Mouse (Mus musculus): Measurements from ENCODE around the gene Cyth3.

The Cyth3 gene

DNA sequence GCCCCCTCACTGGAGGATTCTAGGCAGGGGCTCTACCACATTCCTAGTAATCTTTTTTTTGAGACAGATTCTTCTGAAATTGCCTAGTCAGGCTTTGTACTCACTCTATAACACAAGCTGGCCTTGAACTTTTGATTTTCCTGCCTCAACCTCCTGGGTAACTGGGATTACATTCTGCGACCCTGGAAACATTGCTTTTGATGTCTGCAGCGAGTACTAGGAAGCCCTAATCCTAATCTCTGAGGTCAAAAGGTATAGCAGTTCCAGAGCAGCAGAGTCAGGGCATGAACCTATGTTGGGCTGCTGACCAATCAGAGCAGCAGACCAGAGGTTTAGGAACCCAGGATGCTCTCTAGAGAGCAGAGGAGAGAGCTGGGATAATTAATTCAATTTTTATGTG lies 6.9 kb upstream of the Cyth3 start:
- DNase-seq (ENCODE audit: low read depth, low spot score), result no peak

DNA sequence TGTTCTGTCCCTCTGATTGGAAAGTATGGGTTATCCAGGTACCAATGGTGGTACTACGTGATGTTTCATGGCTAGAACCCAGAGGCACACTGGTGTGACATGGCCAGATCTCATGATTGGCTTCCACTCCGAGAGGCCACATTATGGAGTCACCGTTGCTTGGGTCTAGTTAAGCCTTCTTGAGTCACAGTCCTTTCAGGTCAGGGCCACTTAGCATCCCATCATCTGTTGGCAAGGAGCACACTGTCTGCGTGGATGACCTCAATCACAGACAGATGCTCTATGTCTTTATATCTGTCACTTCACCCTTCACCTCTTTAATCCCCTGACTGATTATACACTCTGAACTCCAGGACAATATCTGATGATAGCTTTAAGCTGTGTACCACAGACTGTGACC lies 6.1 kb upstream of the Cyth3 start:
- DNase-seq (ENCODE audit: low read depth, low spot score), result no peak

- DNase-seq (ENCODE audit: low read depth, low spot score), result no peak
These were observed 5.5 kb upstream of the Cyth3 start for GRCm38 (mm10) chr5:143616657-143617329.

GRCm38 (mm10) chr5:143617487-143618209 lies 4.6 kb upstream of the Cyth3 start:
- DNase-seq (ENCODE audit: low read depth, low spot score), result peak; percentile 76

DNA sequence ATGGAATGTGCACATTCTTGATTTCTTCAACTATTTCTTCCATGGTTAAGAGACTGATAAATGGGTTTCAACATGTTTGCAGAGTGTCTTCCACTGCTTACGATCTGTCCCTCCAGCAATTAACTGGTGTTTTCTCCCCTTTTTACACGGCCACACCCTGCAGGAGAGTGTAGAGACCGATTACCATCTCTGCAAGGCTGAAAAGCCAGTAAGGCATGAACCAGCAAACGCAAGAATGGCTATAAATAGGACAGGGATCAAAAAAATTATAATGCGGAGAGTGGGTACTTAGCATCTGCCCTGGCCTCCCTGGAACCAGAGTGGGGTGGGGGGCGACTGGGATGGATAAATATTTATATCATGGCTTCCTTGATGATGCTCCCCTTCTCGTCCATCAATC lies 3.7 kb upstream of the Cyth3 start:
- no peak for DNase-seq (ENCODE audit: low read depth, low spot score)

- no peak for DNase-seq (ENCODE audit: low read depth, low spot score)
These were observed 2.1 kb upstream of the Cyth3 start for GRCm38 (mm10) chr5:143620196-143620595.

- DNase-seq (ENCODE audit: low read depth, low spot score), result peak; percentile 74
These were observed 1.3 kb upstream of the Cyth3 start for GRCm38 (mm10) chr5:143620941-143621340.

- DNase-seq (ENCODE audit: low read depth, low spot score), result no peak
These were observed 440 bp downstream of the Cyth3 start for GRCm38 (mm10) chr5:143622623-143623150.

- no peak for DNase-seq (ENCODE audit: low read depth, low spot score)
These were observed 1.4 kb downstream of the Cyth3 start for GRCm38 (mm10) chr5:143623356-143624295.

DNA sequence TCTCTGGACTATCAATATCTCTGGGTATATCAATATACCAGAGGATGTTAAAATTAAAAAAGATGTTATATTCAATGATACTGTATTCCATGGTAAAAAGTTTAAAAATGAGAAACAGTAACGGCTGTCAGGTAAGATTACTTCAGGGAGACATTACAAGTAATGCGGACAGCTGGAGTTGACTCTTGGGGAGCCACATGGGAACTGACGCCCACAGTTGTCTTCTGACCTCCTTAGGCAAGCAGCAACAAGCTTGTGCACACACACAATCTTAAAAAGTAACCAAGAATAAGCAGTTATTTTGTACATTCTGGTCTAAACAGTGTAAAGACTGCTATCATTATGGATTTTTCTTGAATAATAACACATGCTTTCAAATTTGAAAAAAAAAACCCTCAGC lies 2.2 kb downstream of the Cyth3 start:
- DNase-seq (ENCODE audit: low read depth, low spot score), result no peak

DNA sequence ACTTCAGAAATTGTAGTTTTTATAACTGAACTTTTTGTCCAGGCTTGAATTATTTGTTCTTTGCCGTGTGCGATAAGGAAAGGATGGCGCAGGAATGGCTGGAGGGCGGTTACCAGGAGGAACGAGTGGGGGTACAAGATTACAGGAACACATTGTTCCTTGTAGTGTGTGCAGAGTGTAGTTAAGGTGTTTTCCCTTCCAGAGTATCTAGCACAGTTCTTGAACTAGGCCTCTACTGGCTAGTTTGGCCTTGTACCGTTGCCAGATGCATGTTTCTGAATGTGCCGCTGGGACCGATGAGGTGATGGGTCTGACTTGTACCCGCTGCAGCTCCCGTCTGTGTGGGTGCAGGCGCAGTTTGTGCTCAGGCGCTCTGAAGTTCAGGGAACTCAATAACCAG lies 3.2 kb downstream of the Cyth3 start:
- no peak for DNase-seq (ENCODE audit: low read depth, low spot score)

GRCm38 (mm10) chr5:143625940-143626588 lies 3.8 kb downstream of the Cyth3 start:
- no peak for DNase-seq (ENCODE audit: low read depth, low spot score)

DNA sequence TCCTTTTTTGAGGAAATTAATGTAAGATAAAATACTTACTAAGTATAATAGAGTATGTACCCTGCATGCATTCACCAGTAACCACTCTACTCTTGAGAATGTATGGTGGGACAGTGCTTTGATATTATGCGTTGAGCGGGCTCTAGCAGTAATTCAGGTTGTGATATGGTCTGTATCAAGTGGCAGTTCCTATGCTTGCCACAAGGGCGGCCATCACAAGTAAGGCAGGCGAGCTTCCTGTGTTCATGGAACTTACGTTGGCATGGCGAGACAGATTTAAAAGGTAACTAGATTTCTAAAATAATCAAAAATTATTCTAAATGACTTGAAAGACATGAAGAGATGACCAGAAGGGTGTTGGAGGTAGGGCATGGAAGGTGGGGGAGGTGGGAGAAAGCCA lies 5.3 kb downstream of the Cyth3 start:
- DNase-seq (ENCODE audit: low read depth, low spot score), result no peak

GRCm38 (mm10) chr5:143627926-143628325 lies 5.7 kb downstream of the Cyth3 start:
- no peak for DNase-seq (ENCODE audit: low read depth, low spot score)

GRCm38 (mm10) chr5:143629686-143630085 lies 7.4 kb downstream of the Cyth3 start:
- no peak for DNase-seq (ENCODE audit: low read depth, low spot score)

GRCm38 (mm10) chr5:143630214-143630613 lies 8.0 kb downstream of the Cyth3 start:
- no peak for DNase-seq (ENCODE audit: low read depth, low spot score)

DNA sequence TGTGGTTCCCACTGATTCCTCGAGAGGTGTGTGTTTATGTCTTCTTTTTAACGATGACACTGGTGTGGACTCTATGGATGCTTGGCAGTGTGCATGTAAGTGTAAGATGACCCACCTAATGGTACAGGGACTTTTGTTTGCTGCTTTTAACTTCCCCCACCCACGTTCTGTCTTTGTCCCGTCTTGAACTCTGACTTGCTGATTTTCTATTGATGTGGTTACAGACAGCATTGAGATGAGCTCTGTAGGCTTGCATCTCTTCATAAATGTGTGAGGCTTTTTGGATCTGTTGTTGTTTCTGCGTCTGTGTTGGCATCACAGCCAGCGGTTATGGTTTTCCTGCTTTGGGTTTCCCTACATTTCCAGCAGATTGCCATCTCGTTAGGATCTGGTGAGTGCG lies 8.5 kb downstream of the Cyth3 start:
- no peak for DNase-seq (ENCODE audit: low read depth, low spot score)

DNA sequence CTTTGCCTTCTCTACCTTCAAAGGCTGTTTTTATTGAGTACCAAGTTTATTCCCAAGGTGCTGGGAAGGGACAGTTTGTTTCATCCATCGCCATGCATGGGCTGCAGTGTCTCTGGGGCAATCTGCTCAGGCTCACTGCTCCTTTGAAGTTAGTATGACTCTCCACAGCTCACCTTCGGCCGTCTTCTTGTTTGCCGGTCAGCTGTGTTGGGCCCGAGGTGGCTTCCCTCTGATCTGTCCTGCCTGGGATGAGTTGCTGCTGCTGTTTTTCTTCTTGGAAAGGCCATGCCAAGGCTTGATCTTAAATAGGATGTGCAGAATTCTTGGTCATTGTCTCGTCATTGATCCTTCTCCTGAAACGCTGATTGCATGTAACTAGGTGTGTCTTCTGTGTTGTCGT lies 9.3 kb downstream of the Cyth3 start:
- DNase-seq (ENCODE audit: low read depth, low spot score), result no peak

DNA sequence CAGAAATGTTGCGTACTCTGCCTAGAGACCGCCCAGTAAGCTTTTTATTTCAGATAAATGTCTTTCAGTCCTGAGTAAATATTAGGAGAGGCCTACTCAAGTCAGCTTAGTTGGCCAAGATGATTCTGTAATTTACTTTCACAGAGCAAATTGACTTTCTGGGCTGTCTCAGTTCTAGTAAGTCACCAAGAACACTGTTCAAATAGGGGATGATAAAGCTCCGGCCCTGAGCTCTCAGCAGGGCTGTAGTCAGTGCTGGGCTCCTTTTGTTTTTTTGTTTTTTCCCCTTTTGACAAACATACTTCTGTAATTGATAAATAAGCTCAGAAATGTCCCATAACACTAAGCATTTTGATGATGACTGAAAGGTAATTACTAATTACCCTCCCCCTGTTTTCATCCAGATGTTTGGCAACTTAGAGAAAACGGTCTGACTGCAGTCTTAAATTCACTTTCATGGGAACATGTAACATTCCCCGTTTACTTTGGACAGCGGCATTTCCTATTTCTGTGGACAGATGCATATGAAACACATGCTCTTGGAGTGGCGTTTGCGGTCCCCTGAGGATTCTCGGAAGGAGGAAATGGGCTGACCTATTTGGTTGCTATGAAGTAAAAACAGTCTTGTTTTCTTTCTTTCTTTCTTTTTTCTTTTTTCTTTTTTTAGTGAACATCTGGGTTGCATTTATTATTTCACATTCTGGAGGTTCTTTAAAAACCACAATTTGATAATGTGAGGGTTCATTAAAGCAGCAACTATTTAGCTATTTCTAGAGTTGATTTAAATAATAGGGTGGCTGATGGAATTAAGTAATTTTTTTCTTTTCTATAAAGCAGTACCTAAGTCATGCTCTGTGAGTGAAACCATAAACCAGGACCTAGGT lies 10.7 kb downstream of the Cyth3 start:
- peak; percentile 76 for DNase-seq (ENCODE audit: low read depth, low spot score)

GRCm38 (mm10) chr5:143633558-143633871 lies 11.3 kb downstream of the Cyth3 start:
- no peak for DNase-seq (ENCODE audit: low read depth, low spot score)

- DNase-seq (ENCODE audit: low read depth, low spot score), result no peak
These were observed 11.6 kb downstream of the Cyth3 start for GRCm38 (mm10) chr5:143633877-143634276.

Data from forelimb bud, embryonic 11.5 days (tissue).